Mouse (Mus musculus) layer of hippocampus, postnatal 36 days (tissue): ENCODE results near the gene Rpl10-ps3. TPM values are rescaled to one million over a fixed set of nuclear protein-coding genes. Genes with fewer than 3 reads are reported as not detected.

ENCODE experiments used
- DNase-seq, 2 experiments: peaks; one replicate each; pipeline ENCODE4 v3.0.0; 2022
- total RNA-seq, 2 experiments: library from RNA; stranded (reverse); gene quantifications; 2 replicates each; pipeline ENCODE4 v1.2.3; 2021

Rpl10-ps3 gene
- total RNA-seq, 2 experiments from 2014 or later, result 391 to 394 TPM

GRCm38 (mm10) chr9:50305666-50306402 is 38.9 kb downstream of the Rpl10-ps3 start:
- DNase-seq, result peak; percentile 43 to 44

GRCm38 (mm10) chr9:50305046-50305445 is 39.7 kb downstream of the Rpl10-ps3 start:
- DNase-seq, result no peak

- DNase-seq, result no peak
Observed at GRCm38 (mm10) chr9:50304004-50304403, 40.8 kb downstream of the Rpl10-ps3 start.

DNA sequence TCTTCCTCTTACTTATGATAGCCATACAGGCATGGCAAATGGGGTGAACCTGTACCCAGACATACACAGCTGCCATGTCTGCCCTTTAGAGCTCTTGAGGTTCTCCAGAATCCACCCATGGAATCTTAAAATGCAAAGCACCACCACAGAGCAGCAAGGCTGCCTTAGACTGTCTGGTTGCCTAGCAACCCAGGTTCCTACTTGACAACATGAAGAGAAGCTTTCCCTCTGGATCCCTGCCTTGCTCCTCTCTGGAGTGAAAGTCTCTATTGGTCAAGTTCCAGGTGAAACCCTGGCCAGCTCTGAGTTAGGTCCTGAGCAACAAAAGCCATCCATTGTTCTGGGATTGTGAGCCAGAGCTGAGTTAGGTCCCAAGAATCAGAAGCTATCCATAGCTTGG is 43.0 kb downstream of the Rpl10-ps3 start:
- DNase-seq, result peak; percentile 22 to 25

DNA sequence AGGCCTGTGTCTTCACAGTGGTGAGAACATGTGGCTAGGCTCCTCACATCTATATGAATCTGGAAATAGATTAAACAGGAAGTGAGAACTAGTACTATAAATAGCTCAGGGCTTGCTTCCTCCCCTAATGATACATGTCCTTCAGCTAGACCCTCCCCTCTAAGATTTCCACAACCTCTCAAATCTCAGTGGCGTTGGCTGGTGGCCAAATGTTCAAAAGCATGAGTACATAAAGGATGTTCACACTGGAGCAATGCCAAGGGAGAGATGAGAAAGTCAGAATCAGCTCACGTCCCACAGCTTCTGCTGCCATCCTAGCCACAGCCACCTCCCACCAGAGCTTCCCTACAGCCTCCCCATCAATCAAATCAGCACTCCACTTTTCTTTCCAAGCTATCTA is 46.4 kb downstream of the Rpl10-ps3 start:
- DNase-seq, result no peak

Other genes starting within 250 kb of the Rpl10-ps3 start
- gene Plet1, start 149.6 kb upstream of the Rpl10-ps3 start, total RNA-seq, result not detected
- 10 to 100 TPM; 34.4 to 39.3 TPM for gene Pts, start 183.8 kb upstream of the Rpl10-ps3 start, total RNA-seq
- 10 to 100 TPM; 24.4 to 26.7 TPM for gene Il18, start 209.9 kb upstream of the Rpl10-ps3 start, total RNA-seq
- gene Bco2, start 210.2 kb upstream of the Rpl10-ps3 start, total RNA-seq, result 1 to 10 TPM; 2.7 to 4.0 TPM
- gene Tex12, start 216.4 kb upstream of the Rpl10-ps3 start, total RNA-seq, result not detected